Mouse (Mus musculus): Measurements from ENCODE around the gene Ugt1a7c.

- TF ChIP-seq RAD21 (IDR thresholded peaks at IDR 0.05; ENCODE audit: low read depth, low read length): no peak
- TF ChIP-seq ZC3H11A (IDR thresholded peaks at IDR 0.05; ENCODE audit: low read depth, low read length): no peak
- TF ChIP-seq CTCF (conservative IDR thresholded peaks at IDR 0.05 in 1 of 2, IDR thresholded peaks at IDR 0.05 in 1 of 2; ENCODE audit: low read depth in 2 of 2, low read length in 2 of 2): no peak
Observed at GRCm38 (mm10) chr1:88255989-88256754, 161.3 kb downstream of the Ugt1a7c start.

Measured in CH12.LX (cell line).